Mouse (Mus musculus) neural tube, embryonic 14.5 days (tissue): ENCODE results near the gene Fyn. TPM values are rescaled to one million over a fixed set of nuclear protein-coding genes. Genes with fewer than 3 reads are reported as not detected.

ENCODE experiments used
- ATAC-seq: fragments of 200-750 bp; cut with Nextera tagmentation; 2 replicates; pipeline ENCODE4 v1.8.0; 2017; ENCODE audit warnings: low read depth, mild to moderate bottlenecking, moderate TSS enrichment, moderate library complexity
- H3K27ac ChIP-seq: fragments of 300-500 bp; sonication (generic); 2 replicates; pipeline ENCODE4 v1.5.1; 2014; ENCODE audit warnings: low read depth, mild to moderate bottlenecking, control low read depth, low read length, moderate library complexity, mixed read lengths
- H3K27me3 ChIP-seq: fragments of 300-500 bp; sonication (generic); 2 replicates; pipeline ENCODE4 v1.6.1; 2014; ENCODE audit warnings: low read length; ENCODE audit not compliant: control insufficient read depth, insufficient read depth
- H3K36me3 ChIP-seq: fragments of 300-500 bp; sonication (generic); 2 replicates; pipeline ENCODE4 v1.6.1; 2014; ENCODE audit warnings: low read length, mixed read lengths; ENCODE audit not compliant: control insufficient read depth, insufficient read depth
- H3K4me1 ChIP-seq: fragments of 300-500 bp; sonication (generic); 2 replicates; pipeline ENCODE4 v1.6.1; 2014; ENCODE audit warnings: low read length; ENCODE audit not compliant: control insufficient read depth, insufficient read depth
- H3K4me2 ChIP-seq: fragments of 300-500 bp; sonication (generic); 2 replicates; pipeline ENCODE4 v1.6.1; 2014; ENCODE audit warnings: mild to moderate bottlenecking, low read depth, low read length, control low read depth
- H3K4me3 ChIP-seq: fragments of 300-500 bp; sonication (generic); 2 replicates; pipeline ENCODE4 v1.5.1; 2014; ENCODE audit warnings: low read depth, low read length, control low read depth, mixed read lengths
- H3K9ac ChIP-seq: fragments of 300-500 bp; sonication (generic); replicated peaks from 2 replicates; pipeline ENCODE4 v1.6.1; 2014; ENCODE audit warnings: low read depth, mild to moderate bottlenecking, control low read depth, low read length, mixed read lengths
- H3K9me3 ChIP-seq: fragments of 300-500 bp; sonication (generic); 2 replicates; pipeline ENCODE4 v1.6.1; 2016; ENCODE audit warnings: low read length; ENCODE audit not compliant: control insufficient read depth
- WGBS: fragments of 180-500 bp; shearing (Covaris S2); extraction: QIAGEN DNeasy Blood & Tissue Kit; methylation state at CpG from one replicate; pipeline ENCODE4 v1.1.7; 2014; 5-methylcytosine and 5-hydroxymethylcytosine counted together
- polyA plus RNA-seq: library from polyadenylated mRNA; unstranded; fragments of >200 nt; fragmentation: Nextera tagmentation; extraction: Ambion mirVana; gene quantifications from 2 replicates; pipeline ENCODE4 v1.2.1, GENCODE M21; 2014

The Fyn gene
- polyA plus RNA-seq, 1 experiment from 2014 or later: 113 TPM

GRCm38 (mm10) chr10:39613973-39614372, 245.3 kb downstream of the Fyn start:
- no peak overlapping the region for H3K4me2 ChIP-seq

GRCm38 (mm10) chr10:39614676-39615075, 246.0 kb downstream of the Fyn start:
- no peak overlapping the region for H3K27ac ChIP-seq
- no peak overlapping the region for H3K9ac ChIP-seq
- H3K27me3 ChIP-seq: no peaks in the 10 kb centered on the region
- no peak for ATAC-seq
- no peaks in the 10 kb centered on the region for H3K36me3 ChIP-seq
- H3K9me3 ChIP-seq: no peaks in the 10 kb centered on the region
- H3K4me1 ChIP-seq: 0 out of 2 replicates have a peak, but pooled peaks cover 5% of the 10 kb centered on the region
- no peak overlapping the region for H3K4me3 ChIP-seq
- H3K4me2 ChIP-seq: no peak overlapping the region
- WGBS: 25% methylated on average over 6 of the region's 6 CpGs

More at GRCm38 (mm10) chr10:39613973-39614372, 245.3 kb downstream of the Fyn start:
- no peaks in the 10 kb centered on the region for H3K36me3 ChIP-seq
- H3K9me3 ChIP-seq: no peaks in the 10 kb centered on the region
- 39% methylated on average over 2 of the region's 2 CpGs for WGBS
- 0 out of 2 replicates have a peak, but pooled peaks cover 5% of the 10 kb centered on the region for H3K4me1 ChIP-seq
- H3K27ac ChIP-seq: no peak overlapping the region
- no peaks in the 10 kb centered on the region for H3K27me3 ChIP-seq
- no peak overlapping the region for H3K4me3 ChIP-seq
- H3K9ac ChIP-seq: no peak overlapping the region
- no peak for ATAC-seq

Other genes with a start within 250 kb of the Fyn start
- 35.2 and 40.0 TPM in 2 replicates for gene Fam229b, start 234.9 kb upstream of the Fyn start, polyA plus RNA-seq
- 7.7 and 8.5 TPM in 2 replicates for gene Tube1, start 234.9 kb upstream of the Fyn start, polyA plus RNA-seq
- 0.37 and 0.43 TPM in 2 replicates for gene Ccn6, start 205.1 kb upstream of the Fyn start, polyA plus RNA-seq
- 5.7 and 6.1 TPM in 2 replicates for gene Traf3ip2, start 244.1 kb downstream of the Fyn start, polyA plus RNA-seq